Mouse (Mus musculus): ENCODE data around the gene Usf3.

The Usf3 gene

GRCm38 (mm10) chr16:44173966-44174530, 1.0 kb downstream of the Usf3 start:
- DNase-seq = no peak

- DNase-seq = no peak
These were observed 2.0 kb downstream of the Usf3 start for GRCm38 (mm10) chr16:44175001-44175400.

- no peak for DNase-seq
These were observed 3.5 kb downstream of the Usf3 start for GRCm38 (mm10) chr16:44176511-44176910.

GRCm38 (mm10) chr16:44178555-44178954, 5.5 kb downstream of the Usf3 start:
- no peak for DNase-seq

GRCm38 (mm10) chr16:44182597-44182996, 9.6 kb downstream of the Usf3 start:
- DNase-seq = no peak

GRCm38 (mm10) chr16:44184769-44185168, 11.7 kb downstream of the Usf3 start:
- DNase-seq = no peak

GRCm38 (mm10) chr16:44187172-44187571, 14.1 kb downstream of the Usf3 start:
- DNase-seq = no peak

- DNase-seq = no peak
These were observed 15.7 kb downstream of the Usf3 start for GRCm38 (mm10) chr16:44188766-44189165.

- DNase-seq = no peak
These were observed 17.0 kb downstream of the Usf3 start for GRCm38 (mm10) chr16:44190032-44190431.

- no peak for DNase-seq
These were observed 17.9 kb downstream of the Usf3 start for GRCm38 (mm10) chr16:44190968-44191367.

- DNase-seq = no peak
These were observed 26.1 kb downstream of the Usf3 start for GRCm38 (mm10) chr16:44199066-44199703.

- no peak for DNase-seq
These were observed 27.1 kb downstream of the Usf3 start for GRCm38 (mm10) chr16:44200146-44200545.

- DNase-seq = no peak
These were observed 31.3 kb downstream of the Usf3 start for GRCm38 (mm10) chr16:44204331-44204730.

GRCm38 (mm10) chr16:44205973-44206372, 32.9 kb downstream of the Usf3 start:
- no peak for DNase-seq

GRCm38 (mm10) chr16:44210156-44211053, 37.4 kb downstream of the Usf3 start:
- DNase-seq = no peak

- no peak for DNase-seq
These were observed 38.0 kb downstream of the Usf3 start for GRCm38 (mm10) chr16:44211054-44211414.

- no peak for DNase-seq
These were observed 39.7 kb downstream of the Usf3 start for GRCm38 (mm10) chr16:44212703-44213102.

GRCm38 (mm10) chr16:44215513-44215912, 42.5 kb downstream of the Usf3 start:
- no peak for DNase-seq

GRCm38 (mm10) chr16:44216417-44216816, 43.4 kb downstream of the Usf3 start:
- DNase-seq = no peak

GRCm38 (mm10) chr16:44221463-44221862, 48.4 kb downstream of the Usf3 start:
- DNase-seq = no peak

GRCm38 (mm10) chr16:44226706-44227291, 53.8 kb downstream of the Usf3 start:
- DNase-seq = no peak

GRCm38 (mm10) chr16:44233019-44233418, 60.0 kb downstream of the Usf3 start:
- no peak for DNase-seq

GRCm38 (mm10) chr16:44237836-44238235, 64.8 kb downstream of the Usf3 start:
- DNase-seq = no peak
